Mouse (Mus musculus): ENCODE measurements around the gene Taar6.

GRCm38 (mm10) chr10:23959071-23959470, 26.4 kb downstream of the Taar6 start:
- TF ChIP-seq CTCF (IDR thresholded peaks at IDR 0.05; ENCODE audit: borderline replicate concordance, insufficient read depth, low read length) = no peak
- no peak for TF ChIP-seq POLR2A (IDR thresholded peaks at IDR 0.05; ENCODE audit: low read depth, low read length)
